Mouse (Mus musculus) MEL (cell line): Measurements from ENCODE around the gene Myh10.

Experiments used
- CTCF ChIP-seq, 3 experiments: IDR thresholded peaks in 2 of 3; conservative IDR thresholded peaks in 1 of 3; 2 replicates each; pipeline ENCODE4 v1.5.1; 2011 to 2012; ENCODE audit warnings: low read length in 3 of 3, low read depth in 2 of 3, mild to moderate bottlenecking in 2 of 3, improper control_type of control experiment in 1 of 3, inconsistent platforms in 1 of 3, mixed read lengths in 1 of 3, moderate library complexity in 1 of 3; ENCODE audit not compliant: control insufficient read depth in 1 of 3, insufficient read depth in 1 of 3, poor library complexity in 1 of 3, severe bottlenecking in 1 of 3
- E2F4 ChIP-seq: IDR thresholded peaks from 2 replicates; pipeline ENCODE4 v1.6.1; 2011; ENCODE audit warnings: low read depth, low read length, improper control_type of control experiment, borderline replicate concordance
- MAX ChIP-seq: IDR thresholded peaks from 2 replicates; pipeline ENCODE4 v1.6.1; 2011; ENCODE audit warnings: low read length, improper control_type of control experiment
- NRF1 ChIP-seq: IDR thresholded peaks from 2 replicates; pipeline ENCODE4 v1.6.1; 2014; ENCODE audit warnings: low read depth, mild to moderate bottlenecking, inconsistent platforms, low read length, improper control_type of control experiment, moderate library complexity; ENCODE audit not compliant: poor library complexity, insufficient read depth, severe bottlenecking
- POLR2A ChIP-seq, 2 experiments: IDR thresholded peaks; 2 replicates each; pipeline ENCODE4 v1.6.1; 2011 to 2012; ENCODE audit warnings: low read length in 2 of 2, mild to moderate bottlenecking in 2 of 2, control low read depth in 1 of 2, improper control_type of control experiment in 1 of 2, low read depth in 1 of 2, moderate library complexity in 1 of 2; ENCODE audit not compliant: control insufficient read depth in 1 of 2, insufficient read depth in 1 of 2, poor library complexity in 1 of 2
- SIN3A ChIP-seq: IDR thresholded peaks from 2 replicates; pipeline ENCODE4 v1.6.1; 2012; ENCODE audit warnings: low read length, improper control_type of control experiment, inconsistent platforms
- TAL1 ChIP-seq: IDR thresholded peaks from 2 replicates; pipeline ENCODE4 v1.6.1; 2012; ENCODE audit warnings: mild to moderate bottlenecking, inconsistent platforms, low read length, moderate library complexity, mixed read lengths
- USF2 ChIP-seq, 2 experiments: IDR thresholded peaks; 2 replicates each; pipeline ENCODE4 v1.6.1; 2011 to 2012; ENCODE audit warnings: improper control_type of control experiment in 2 of 2, low read length in 2 of 2, borderline replicate concordance in 1 of 2, inconsistent platforms in 1 of 2, low read depth in 1 of 2, mild to moderate bottlenecking in 1 of 2; ENCODE audit not compliant: insufficient read depth in 1 of 2
- ZMIZ1 ChIP-seq: IDR thresholded peaks from 2 replicates; pipeline ENCODE4 v1.6.1; 2012; ENCODE audit warnings: low read depth, mild to moderate bottlenecking, inconsistent platforms, low read length, improper control_type of control experiment, moderate library complexity
- ZNF384 ChIP-seq: IDR thresholded peaks from 2 replicates; pipeline ENCODE4 v1.6.1; 2012; ENCODE audit warnings: low read depth, mild to moderate bottlenecking, inconsistent platforms, low read length, improper control_type of control experiment

- no peak for TF ChIP-seq USF2 (IDR thresholded peaks at IDR 0.05; ENCODE audit: borderline replicate concordance in 1 of 2, insufficient read depth in 1 of 2, low read depth in 1 of 2, low read length in 2 of 2)
- no peak for TF ChIP-seq ZMIZ1
- no peak for TF ChIP-seq CTCF (IDR thresholded peaks at IDR 0.05 in 2 of 3, conservative IDR thresholded peaks at IDR 0.05 in 1 of 3; ENCODE audit: control insufficient read depth in 1 of 3, insufficient read depth in 1 of 3, low read depth in 2 of 3, low read length in 3 of 3, poor library complexity in 1 of 3, severe bottlenecking in 1 of 3)
- TF ChIP-seq POLR2A (IDR thresholded peaks at IDR 0.05; ENCODE audit: control insufficient read depth in 1 of 2, insufficient read depth in 1 of 2, low read depth in 1 of 2, low read length in 2 of 2, poor library complexity in 1 of 2) = no peak
- TF ChIP-seq E2F4 = no peak
- TF ChIP-seq MAX = no peak
- no peak for TF ChIP-seq SIN3A
- no peak for TF ChIP-seq ZNF384
- no peak for TF ChIP-seq TAL1
- no peak for TF ChIP-seq NRF1
Measured at GRCm38 (mm10) chr11:68778855-68779254, 87.5 kb downstream of the Myh10 start.
